Mouse (Mus musculus) adrenal gland, adult 18-20 months (tissue): ENCODE results near the gene Itgb2l. TPM values are rescaled to one million over a fixed set of nuclear protein-coding genes. Genes with fewer than 3 reads are reported as not detected.
A peak's percentile ranks its signal among the peaks of the same experiment; 100 is the strongest.
"Not testable (repeated sequence)": the region's sequence is repeated elsewhere in the genome, so short reads cannot be mapped to it uniquely, and the experiment has no call there.

Experiments
- DNase-seq, 2 experiments: peaks; one replicate each; pipeline ENCODE4 v3.0.0; 2021 to 2022; ENCODE audit warnings: low spot score in 2 of 2
- long read RNA-seq, 2 experiments: library from polyadenylated mRNA; stranded (forward); transcript quantifications; one replicate each; pipeline ENCODE4 v2.0.0; 2021
- total RNA-seq, 2 experiments: library from RNA; stranded (reverse); gene quantifications; 1 replicate in 1 of 2; 2 replicates in 1 of 2; pipeline ENCODE4 v1.2.3; 2021

Gene Itgb2l
- total RNA-seq: not detected
- long read RNA-seq, experiment 1: 0 reads
- long read RNA-seq, experiment 2: 0 reads

GRCm38 (mm10) chr16:96443468-96443867 is at the start of gene Itgb2l:
Gene Itgb2l, minus strand, starts transcription at chr16:96443619.
- DNase-seq: no peak

- DNase-seq: no peak
Observed at GRCm38 (mm10) chr16:96491530-96491929, 48.1 kb upstream of the Itgb2l start.

GRCm38 (mm10) chr16:96488038-96488437 is 44.6 kb upstream of the Itgb2l start:
- no peak for DNase-seq

- DNase-seq: no peak
Observed at GRCm38 (mm10) chr16:96487007-96487684, 43.7 kb upstream of the Itgb2l start.

GRCm38 (mm10) chr16:96481791-96482190 is 38.4 kb upstream of the Itgb2l start:
- DNase-seq: no peak

GRCm38 (mm10) chr16:96474185-96474584 is 30.8 kb upstream of the Itgb2l start:
- no peak for DNase-seq

GRCm38 (mm10) chr16:96472816-96473215 is 29.4 kb upstream of the Itgb2l start:
- no peak for DNase-seq

- no peak for DNase-seq
Observed at GRCm38 (mm10) chr16:96472361-96472760, 28.9 kb upstream of the Itgb2l start.

GRCm38 (mm10) chr16:96469640-96470039 is 26.2 kb upstream of the Itgb2l start:
- DNase-seq: no peak

- peak in 1 of 2 experiments; percentile 10 for DNase-seq
Observed at GRCm38 (mm10) chr16:96468698-96469097, 25.3 kb upstream of the Itgb2l start.

- no peak for DNase-seq
Observed at GRCm38 (mm10) chr16:96468011-96468410, 24.6 kb upstream of the Itgb2l start.

GRCm38 (mm10) chr16:96467445-96467844 is 24.0 kb upstream of the Itgb2l start, which contains the start of gene Pcp4:
Gene Pcp4, plus strand, starts transcription at chr16:96467606.
- peak; percentile 72 to 73 for DNase-seq

GRCm38 (mm10) chr16:96460788-96461187 is 17.4 kb upstream of the Itgb2l start:
- no peak for DNase-seq

GRCm38 (mm10) chr16:96459356-96459755 is 15.9 kb upstream of the Itgb2l start:
- no peak for DNase-seq

- DNase-seq: no peak
Observed at GRCm38 (mm10) chr16:96457612-96458011, 14.2 kb upstream of the Itgb2l start.

GRCm38 (mm10) chr16:96454086-96454485 is 10.7 kb upstream of the Itgb2l start:
- no peak for DNase-seq

- DNase-seq: not testable (repeated sequence)
Observed at GRCm38 (mm10) chr16:96450871-96451270, 7.5 kb upstream of the Itgb2l start.

- DNase-seq: no peak
Observed at GRCm38 (mm10) chr16:96441826-96442225, 1.6 kb downstream of the Itgb2l start.

- no peak for DNase-seq
Observed at GRCm38 (mm10) chr16:96440871-96441270, 2.5 kb downstream of the Itgb2l start.

- DNase-seq: no peak
Observed at GRCm38 (mm10) chr16:96439682-96440081, 3.7 kb downstream of the Itgb2l start.

GRCm38 (mm10) chr16:96438946-96439345 is 4.5 kb downstream of the Itgb2l start:
- DNase-seq: no peak

GRCm38 (mm10) chr16:96434024-96434785 is 9.2 kb downstream of the Itgb2l start:
- no peak for DNase-seq
